In genomic region chr9:71895931-71896724, GRCm38 (mm10) we compare ENCODE assay signal across 8 mouse cellular contexts.
DNase-seq lines count a peak whose midpoint lies in the region; ATAC-seq lines count a peak whose summit lies in the region.

No protein-coding gene starts in this region.

- H3K9me3 ChIP-seq in forebrain, embryonic 13.5 days (replicated peaks): no peaks in the 10 kb centered on the region
- H3K9me3 ChIP-seq in midbrain, embryonic 10.5 days (replicated peaks): no peaks in the 10 kb centered on the region

- WGBS in forebrain, embryonic 13.5 days: 2% methylated on average over 2 of the region's 2 CpGs
- WGBS in midbrain, embryonic 10.5 days: 8% methylated on average over 2 of the region's 2 CpGs

- H3K4me3 ChIP-seq in forebrain, embryonic 13.5 days: peak overlapping the region; percentile 25
- peak overlapping the region; percentile 62 for H3K4me3 ChIP-seq in midbrain, embryonic 10.5 days

- peak overlapping the region; percentile 61 for H3K27ac ChIP-seq in forebrain, embryonic 13.5 days
- H3K27ac ChIP-seq in midbrain, embryonic 10.5 days (replicated peaks): peak overlapping the region; percentile 87

- H3K4me2 ChIP-seq in forebrain, embryonic 13.5 days: peak overlapping the region; percentile 44

- H3K4me1 ChIP-seq in forebrain, embryonic 13.5 days: peaks cover 44% of the 10 kb centered on the region
- H3K4me1 ChIP-seq in midbrain, embryonic 10.5 days: peaks cover 89% of the 10 kb centered on the region

- intact Hi-C loops in heart, postnatal 25 days (cut with DNase I): loop anchor here (5.0 kb wide), 2 partner anchors 36 to 61 kb away; no protein-coding TSS in a partner anchor

- no peaks in the 10 kb centered on the region for H3K36me3 ChIP-seq in forebrain, embryonic 13.5 days (ENCODE audit: poor library complexity, severe bottlenecking)
- H3K36me3 ChIP-seq in midbrain, embryonic 10.5 days: no peaks in the 10 kb centered on the region

- peak; percentile 82 for ATAC-seq in forebrain, embryonic 13.5 days

- H3K27me3 ChIP-seq in forebrain, embryonic 13.5 days: no peaks in the 10 kb centered on the region
- H3K27me3 ChIP-seq in midbrain, embryonic 10.5 days (ENCODE audit: low read depth, poor library complexity, severe bottlenecking): no peaks in the 10 kb centered on the region

- DNase-seq in heart, adult 11 months: peak; percentile 89
- no peak for DNase-seq in heart, postnatal 25 days (ENCODE audit: low spot score)
- DNase-seq in Muller cell, postnatal 12 days (ENCODE audit: inconsistent ontology term): peak; percentile 86
- DNase-seq in induced T-regulatory cell, adult 2 months (ENCODE audit: low read depth): peak; percentile 30
- no peak for DNase-seq in midbrain, embryonic 10.5 days (ENCODE audit: low spot score)
- DNase-seq in cerebellum, postnatal 25 days: no peak
- DNase-seq in thymus, adult 18-20 months: no peak

- H3K9ac ChIP-seq in forebrain, embryonic 13.5 days: no peak overlapping the region

Comparison
In these comparisons a context has a peak if more than half of its experiments do, and no peak if none do; other contexts are left out.
1. DNase-seq: peak in heart, adult 11 months (single experiment), Muller cell, postnatal 12 days (single experiment) and induced T-regulatory cell, adult 2 months (single experiment); none in heart, postnatal 25 days (single experiment), midbrain, embryonic 10.5 days (single experiment), cerebellum, postnatal 25 days (0 of 2) and thymus, adult 18-20 months (0 of 2).